Mouse (Mus musculus) liver, embryonic 14.5 days (tissue): ENCODE measurements around the gene Mcf2l. TPM values are rescaled to one million over a fixed set of nuclear protein-coding genes. Genes with fewer than 3 reads are reported as not detected.

Experiments used
- ATAC-seq: fragments of 200-750 bp; cut with Nextera tagmentation; 2 replicates; pipeline ENCODE4 v1.8.0; 2017; ENCODE audit warnings: moderate number of reproducible peaks, mild to moderate bottlenecking, moderate library complexity; ENCODE audit not compliant: insufficient read depth
- DNase-seq, 3 experiments: peaks; one replicate each; pipeline ENCODE4 v3.0.0-alpha.2; 2012 to 2013; ENCODE audit warnings: low read depth in 3 of 3, low spot score in 3 of 3
- H3K27ac ChIP-seq: fragments of 300-500 bp; sonication (generic); 2 replicates; pipeline ENCODE4 v1.5.1; 2014; ENCODE audit warnings: moderate library complexity, mild to moderate bottlenecking, control low read depth, inconsistent platforms
- H3K27me3 ChIP-seq: fragments of 300-500 bp; sonication (generic); 2 replicates; pipeline ENCODE4 v1.6.1; 2014; ENCODE audit warnings: mild to moderate bottlenecking, low read length, moderate library complexity; ENCODE audit not compliant: control insufficient read depth, insufficient read depth
- H3K36me3 ChIP-seq: fragments of 300-500 bp; sonication (generic); replicated peaks from 2 replicates; pipeline ENCODE4 v1.6.1; 2014; ENCODE audit warnings: low read depth; ENCODE audit not compliant: control insufficient read depth, insufficient read depth
- H3K4me1 ChIP-seq, 2 experiments: fragments of 200-500 bp in 1 of 2; fragments of 300-500 bp in 1 of 2; sonication (generic) in 1 of 2; replicated peaks; 2 replicates each; pipeline ENCODE4 v1.6.1; 2012 to 2014; ENCODE audit warnings: antibody characterized with exemption in 1 of 2, inconsistent platforms in 1 of 2, low read length in 1 of 2; ENCODE audit not compliant: control insufficient read depth in 2 of 2, insufficient read depth in 2 of 2
- H3K4me2 ChIP-seq: fragments of 300-500 bp; sonication (generic); 2 replicates; pipeline ENCODE4 v1.6.1; 2014; ENCODE audit warnings: low read depth, mild to moderate bottlenecking, control low read depth, moderate library complexity
- H3K4me3 ChIP-seq, 2 experiments: fragments of 200-500 bp in 1 of 2; fragments of 300-500 bp in 1 of 2; sonication (generic) in 1 of 2; 2 replicates each; pipeline ENCODE4 v1.5.1; 2012 to 2014; ENCODE audit warnings: low read depth in 2 of 2, low read length in 2 of 2, mild to moderate bottlenecking in 2 of 2, control low read depth in 1 of 2, inconsistent platforms in 1 of 2, moderate library complexity in 1 of 2; ENCODE audit not compliant: insufficient read depth in 1 of 2
- H3K9ac ChIP-seq: fragments of 300-500 bp; sonication (generic); replicated peaks from 2 replicates; pipeline ENCODE4 v1.6.1; 2014; ENCODE audit warnings: mild to moderate bottlenecking, control low read depth, moderate library complexity
- H3K9me3 ChIP-seq: fragments of 300-500 bp; sonication (generic); 2 replicates; pipeline ENCODE4 v1.6.1; 2016; ENCODE audit warnings: low read length, mixed read lengths; ENCODE audit not compliant: control insufficient read depth
- CTCF ChIP-seq: IDR thresholded peaks from 2 replicates; pipeline ENCODE4 v1.5.1; 2016; ENCODE audit warnings: antibody characterized with exemption, low read depth, control low read depth
- EP300 ChIP-seq: IDR thresholded peaks from 2 replicates; pipeline ENCODE4 v1.6.1; 2016; ENCODE audit warnings: antibody characterized with exemption, low read depth
- WGBS: fragments of 180-500 bp; shearing (Covaris S2); extraction: QIAGEN DNeasy Blood & Tissue Kit; methylation state at CpG from one replicate; pipeline ENCODE4 v1.1.7; 2014; ENCODE audit not compliant: insufficient replicate concordance; 5-methylcytosine and 5-hydroxymethylcytosine counted together
- polyA plus RNA-seq, 2 experiments: library from polyadenylated mRNA; depleted of rRNA in 1 of 2; stranded (reverse) in 1 of 2; unstranded in 1 of 2; fragments of >200 nt; fragmentation: Nextera tagmentation in 1 of 2; extraction: Ambion mirVana in 1 of 2; gene quantifications; 2 replicates each; pipeline versions ENCODE4 v1.2.1 to v1.2.3; 2012 to 2014

The Mcf2l gene
- polyA plus RNA-seq, 2 experiments = 0.44 to 0.72 TPM

DNA sequence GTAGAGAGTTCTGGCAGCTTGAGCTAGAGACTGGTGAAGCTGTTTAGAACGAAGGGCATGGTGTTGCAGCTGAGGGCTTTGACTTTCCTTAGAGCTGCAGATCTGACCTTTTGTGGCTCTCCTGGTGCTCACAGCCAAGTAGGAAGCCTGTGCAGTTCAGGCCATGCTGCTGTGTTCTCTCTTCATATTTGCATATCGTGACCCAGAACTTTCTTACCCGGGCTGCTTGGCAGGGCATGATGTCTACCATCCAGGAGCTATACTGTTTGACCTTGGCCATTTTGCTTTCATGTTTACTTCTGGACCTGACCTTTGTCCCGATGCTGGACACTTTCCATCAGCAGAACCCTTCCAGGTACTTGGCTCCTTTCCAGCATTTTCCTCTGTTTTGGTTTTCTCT is 44.2 kb downstream of the Mcf2l start:
- H3K9ac ChIP-seq = no peak overlapping the region
- no peak overlapping the region for H3K4me3 ChIP-seq
- no peak for DNase-seq
- 50% methylated on average over 4 of the region's 4 CpGs for WGBS
- no peak for ATAC-seq
- H3K4me1 ChIP-seq = no peaks in the 10 kb centered on the region
- peaks cover 9% of the 10 kb centered on the region for H3K27me3 ChIP-seq
- TF ChIP-seq EP300 = no peak
- TF ChIP-seq CTCF = no peak
- H3K4me2 ChIP-seq = no peak overlapping the region
- H3K36me3 ChIP-seq = no peaks in the 10 kb centered on the region
- no peaks in the 10 kb centered on the region for H3K9me3 ChIP-seq
- no peak overlapping the region for H3K27ac ChIP-seq

DNA sequence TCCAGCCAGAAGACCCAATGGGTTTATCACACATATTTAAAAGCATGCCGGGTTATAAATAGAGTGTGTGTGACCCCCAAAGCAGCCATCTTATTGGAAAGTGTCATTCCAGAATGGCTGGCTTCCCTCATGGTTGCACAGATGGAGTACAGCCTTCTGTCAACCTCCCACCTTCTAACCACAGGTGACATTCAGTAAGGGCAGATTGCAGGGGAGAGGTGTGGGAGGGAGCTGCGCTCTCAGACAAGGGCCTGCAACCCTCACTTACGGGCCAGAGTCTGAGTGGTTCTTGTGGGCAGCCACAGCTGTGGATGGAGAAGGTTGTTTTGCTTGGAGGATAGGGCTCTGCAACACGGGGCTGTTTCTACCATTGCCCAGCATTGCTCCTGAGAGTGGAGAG is 47.0 kb downstream of the Mcf2l start:
- no peak for DNase-seq
- ATAC-seq = no peak
- Histone ChIP-seq H3K36me3 (no peaks in the 10 kb centered on the region), H3K27me3 (peaks cover 9% of the 10 kb centered on the region), H3K4me1 (no peaks in the 10 kb centered on the region), H3K27ac (no peak overlapping the region), H3K4me2 (no peak overlapping the region), H3K4me3 (no peak overlapping the region), H3K9ac (no peak overlapping the region), H3K9me3 (no peaks in the 10 kb centered on the region)
- TF ChIP-seq EP300 (no peak), CTCF (no peak)
- 56% methylated on average over 4 of the region's 4 CpGs for whole genome bisulfite sequencing

DNA sequence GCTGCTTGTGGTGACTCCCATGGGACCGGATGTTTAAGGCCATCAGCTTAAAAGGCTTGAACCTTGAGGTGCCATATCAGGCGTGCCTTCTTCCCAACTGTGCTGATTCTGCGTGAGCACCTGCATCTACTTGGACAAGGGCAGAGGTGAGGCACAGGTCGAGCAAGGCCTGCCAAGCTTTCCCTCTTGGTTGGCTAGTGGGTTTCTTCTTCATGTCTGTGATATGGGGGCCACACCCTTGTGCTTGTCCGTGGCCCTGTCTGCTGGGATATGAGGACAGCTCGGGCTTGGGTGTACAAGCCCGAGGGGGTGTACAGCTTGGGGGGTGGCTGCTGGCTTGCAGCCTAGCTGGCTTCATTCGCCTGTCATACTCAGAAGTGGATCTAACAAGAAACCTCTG is 51.4 kb downstream of the Mcf2l start:
- DNase-seq = no peak
- Histone ChIP-seq H3K9ac (no peak overlapping the region), H3K27me3 (no peaks in the 10 kb centered on the region), H3K9me3 (no peaks in the 10 kb centered on the region), H3K4me3 (no peak overlapping the region), H3K4me1 (no peaks in the 10 kb centered on the region), H3K27ac (no peak overlapping the region), H3K36me3 (no peaks in the 10 kb centered on the region), H3K4me2 (no peak overlapping the region)
- TF ChIP-seq CTCF = no peak
- TF ChIP-seq EP300 = no peak
- ATAC-seq = no peak
- whole genome bisulfite sequencing = 66% methylated on average over 8 of the region's 8 CpGs

DNA sequence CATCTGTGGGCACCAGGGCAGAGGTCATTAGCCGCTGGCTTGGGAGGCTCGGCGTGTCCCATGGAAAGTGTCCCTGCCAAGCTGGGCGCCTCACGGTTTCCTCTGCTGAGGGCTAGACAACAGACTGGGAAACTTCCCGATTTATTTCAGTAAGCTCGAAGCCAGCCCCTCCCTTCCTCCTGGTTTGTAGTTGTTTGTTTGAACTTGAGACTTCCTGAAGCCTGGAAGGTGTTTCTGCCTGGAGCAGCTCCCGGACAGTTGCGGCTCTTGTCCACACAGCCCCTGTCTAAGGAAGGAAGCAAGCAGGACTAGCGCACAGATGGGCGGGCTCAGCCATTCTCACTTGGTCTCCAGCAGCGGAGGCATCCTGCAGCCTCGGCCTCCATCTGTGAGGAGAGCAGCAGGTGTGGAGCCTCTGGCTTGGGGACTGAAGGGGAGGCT is 52.4 kb downstream of the Mcf2l start:
- no peak for DNase-seq
- no peaks in the 10 kb centered on the region for H3K9me3 ChIP-seq
- ATAC-seq = no peak

DNA sequence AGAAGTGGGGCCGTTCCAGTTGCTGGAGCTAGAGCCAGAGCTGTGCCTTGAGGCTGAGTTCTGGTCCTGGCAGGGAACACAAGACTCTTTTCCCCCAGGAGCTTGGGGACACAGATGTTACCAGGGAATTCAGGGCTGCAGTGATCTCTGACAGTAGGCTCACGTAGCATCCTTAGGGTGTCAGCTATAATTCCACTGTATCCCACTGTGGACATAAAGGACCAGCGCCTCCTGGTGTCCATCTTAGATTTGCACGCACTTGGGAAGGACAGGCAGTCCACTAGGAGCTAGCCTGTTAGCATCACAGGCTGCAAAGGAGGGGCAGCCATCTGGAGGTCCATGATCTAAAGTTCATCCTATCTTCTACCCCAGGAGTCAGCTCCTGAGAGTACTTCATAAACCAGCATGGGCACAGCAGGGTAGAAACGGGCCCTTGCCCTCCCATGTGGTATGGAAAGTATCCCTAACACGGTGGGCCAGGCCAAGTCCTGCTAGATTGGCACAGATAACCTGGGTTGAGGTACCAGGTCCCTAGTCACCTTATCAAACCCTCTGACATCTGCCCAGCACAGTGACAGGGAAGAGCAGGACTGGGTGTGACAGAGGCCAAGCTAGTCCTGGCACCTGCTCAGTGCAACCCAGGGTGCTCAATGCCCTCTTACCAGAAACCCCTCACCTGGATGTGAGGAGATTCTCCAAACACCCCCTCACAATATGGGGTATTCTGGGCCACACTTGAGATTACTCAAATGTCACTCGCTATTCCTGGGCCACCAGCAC is 53.8 kb downstream of the Mcf2l start:
- no peaks in the 10 kb centered on the region for H3K9me3 ChIP-seq
- DNase-seq = peak in 1 of 3 experiments; percentile 6
- ATAC-seq = no peak
- no peak for TF ChIP-seq EP300
- TF ChIP-seq CTCF = peak; percentile 71
- H3K36me3 ChIP-seq = no peaks in the 10 kb centered on the region
- no peaks in the 10 kb centered on the region for H3K27me3 ChIP-seq
- H3K4me1 ChIP-seq = no peaks in the 10 kb centered on the region
- H3K4me2 ChIP-seq = no peak overlapping the region
- WGBS = 52% methylated on average over 7 of the region's 7 CpGs
- no peak overlapping the region for H3K4me3 ChIP-seq
- H3K9ac ChIP-seq = no peak overlapping the region
- H3K27ac ChIP-seq = no peak overlapping the region

More for the DNA sequence above, 52.4 kb downstream of the Mcf2l start:
- H3K4me1 ChIP-seq = no peaks in the 10 kb centered on the region
- no peak overlapping the region for H3K4me3 ChIP-seq
- H3K4me2 ChIP-seq = no peak overlapping the region
- no peak overlapping the region for H3K27ac ChIP-seq
- TF ChIP-seq CTCF (no peak), EP300 (no peak)
- no peaks in the 10 kb centered on the region for H3K27me3 ChIP-seq
- H3K9ac ChIP-seq = no peak overlapping the region
- H3K36me3 ChIP-seq = no peaks in the 10 kb centered on the region
- WGBS = 32% methylated on average over 13 of the region's 13 CpGs
